Mouse (Mus musculus) embryonic fibroblast, embryonic 13.5 days (primary cell): ENCODE measurements around the gene Ube2l6.

Experiments
- CTCF ChIP-seq: IDR thresholded peaks from 2 replicates; pipeline ENCODE4 v1.5.1; 2011; ENCODE audit warnings: mild to moderate bottlenecking, control low read depth, low read length, moderate library complexity, borderline replicate concordance; ENCODE audit not compliant: insufficient read depth
- POLR2A ChIP-seq: IDR thresholded peaks from 2 replicates; pipeline ENCODE4 v1.6.1; 2011; ENCODE audit warnings: low read depth, mild to moderate bottlenecking, control low read depth, low read length, moderate library complexity

DNA sequence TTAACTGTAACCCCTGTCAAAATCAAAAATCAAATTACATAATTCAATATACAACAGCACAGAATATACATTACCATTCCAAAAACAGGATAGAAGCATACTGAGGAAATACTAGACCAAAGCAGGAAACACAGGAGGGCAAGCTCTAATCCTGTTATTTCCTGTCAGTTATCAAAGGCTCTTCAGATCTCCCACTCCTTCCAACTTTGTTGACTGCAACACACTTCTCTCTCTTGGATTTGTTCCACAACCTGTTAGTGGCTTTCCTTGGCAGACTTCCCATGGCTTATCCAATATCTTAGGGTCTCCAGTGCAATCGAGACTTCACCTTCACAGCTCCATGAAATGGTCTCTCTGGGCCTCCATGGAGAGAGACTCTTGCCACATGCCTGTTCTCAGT, 46.6 kb downstream of the Ube2l6 start:
- TF ChIP-seq CTCF (no peak), POLR2A (no peak)
